Mouse (Mus musculus): ENCODE results near the gene Unk. TPM values are rescaled to one million over a fixed set of nuclear protein-coding genes. Genes with fewer than 3 reads are reported as not detected.
A peak's percentile ranks its signal among the peaks of the same experiment; 100 is the strongest.

The Unk gene
- total and polyA plus RNA-seq, 2 experiments from 2014 or later: 26.7 to 55.1 TPM

DNA sequence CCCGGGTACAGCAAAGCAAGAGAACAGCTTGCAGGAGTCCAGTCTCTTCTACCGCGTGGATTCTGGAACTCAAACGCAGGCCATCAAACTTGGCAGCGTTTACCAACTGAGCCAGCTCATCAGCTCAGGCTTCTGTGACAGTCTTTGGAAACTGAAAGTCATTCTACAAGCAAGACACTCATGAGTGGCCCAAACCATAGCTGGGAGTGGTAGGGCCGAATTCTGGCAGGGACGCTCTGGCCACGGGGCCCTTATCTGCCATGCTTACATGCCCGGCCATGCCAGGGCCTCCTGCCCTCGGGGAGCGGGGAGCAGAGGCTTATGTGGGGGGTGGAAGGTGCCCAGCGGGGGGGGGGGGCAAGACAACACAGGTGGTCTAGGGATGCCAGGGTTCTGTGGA is 73.5 kb downstream of the Unk start:
- Histone ChIP-seq H3K27ac (ENCODE audit: low read depth, low read length) (0 out of 2 replicates have a peak overlapping the region, but pooled peaks have one; percentile 26), H3K36me3 (ENCODE audit: insufficient read depth, low read length) (no peaks in the 10 kb centered on the region), H3K4me2 (ENCODE audit: low read depth, low read length, poor library complexity, severe bottlenecking) (no peak overlapping the region), H3K9me3 (ENCODE audit: low read length) (no peaks in the 10 kb centered on the region), H3K27me3 (ENCODE audit: insufficient read depth, low read length) (peaks cover 22% of the 10 kb centered on the region), H3K4me1 (ENCODE audit: insufficient read depth, low read length) (no peaks in the 10 kb centered on the region), H3K4me3 (ENCODE audit: low read depth, low read length) (no peak overlapping the region), H3K9ac (replicated peaks; ENCODE audit: low read length, poor library complexity, severe bottlenecking) (no peak overlapping the region)
- no peak for DNase-seq (ENCODE audit: low spot score)
- WGBS: 79% methylated on average over 12 of the region's 12 CpGs
- no peak for TF ChIP-seq CTCF (IDR thresholded peaks at IDR 0.05)
- ATAC-seq (ENCODE audit: low FRiP score): no peak

DNA sequence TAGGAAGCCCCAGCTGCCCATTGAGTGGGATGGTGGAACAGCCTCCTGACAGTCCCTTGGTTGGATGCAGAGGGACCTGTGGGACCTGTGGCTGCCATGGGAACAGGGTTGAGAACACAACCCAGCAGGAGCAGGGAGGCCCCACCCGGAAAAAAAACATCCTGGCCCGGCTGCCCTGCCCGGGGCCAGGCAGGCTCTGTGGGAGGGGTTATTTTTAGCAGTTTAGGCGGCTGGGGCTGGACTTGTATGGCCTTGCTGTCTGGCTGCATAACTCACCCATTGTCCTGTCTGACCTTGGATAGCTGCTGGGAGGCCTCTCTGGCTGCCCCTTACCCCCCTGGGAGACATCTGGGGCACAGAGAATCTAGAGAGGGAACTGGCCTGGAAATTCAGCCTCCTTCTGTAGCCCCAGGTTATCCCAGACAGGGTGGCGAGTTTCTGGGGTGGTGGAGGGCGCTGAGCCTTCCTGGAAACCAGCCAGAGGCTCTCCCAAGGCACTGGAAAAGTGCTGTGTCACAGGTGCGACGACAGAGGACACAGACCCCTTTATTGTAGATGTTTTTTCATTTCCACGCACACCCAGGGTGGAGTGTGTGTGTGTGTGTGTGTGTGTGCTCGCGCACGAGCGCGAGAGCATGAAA is 74.0 kb downstream of the Unk start:
- Histone ChIP-seq H3K4me3 (ENCODE audit: low read depth, low read length) (no peak overlapping the region), H3K9ac (replicated peaks; ENCODE audit: low read length, poor library complexity, severe bottlenecking) (no peak overlapping the region), H3K4me2 (ENCODE audit: low read depth, low read length, poor library complexity, severe bottlenecking) (no peak overlapping the region), H3K36me3 (ENCODE audit: insufficient read depth, low read length) (no peaks in the 10 kb centered on the region), H3K9me3 (ENCODE audit: low read length) (no peaks in the 10 kb centered on the region), H3K4me1 (ENCODE audit: insufficient read depth, low read length) (no peaks in the 10 kb centered on the region), H3K27me3 (ENCODE audit: insufficient read depth, low read length) (peaks cover 28% of the 10 kb centered on the region), H3K27ac (ENCODE audit: low read depth, low read length) (0 out of 2 replicates have a peak overlapping the region, but pooled peaks have one; percentile 21)
- 40% methylated on average over 14 of the region's 14 CpGs for WGBS
- ATAC-seq (ENCODE audit: low FRiP score): no peak
- DNase-seq (ENCODE audit: low spot score): peak; percentile 23
- no peak for TF ChIP-seq CTCF (IDR thresholded peaks at IDR 0.05)

DNA sequence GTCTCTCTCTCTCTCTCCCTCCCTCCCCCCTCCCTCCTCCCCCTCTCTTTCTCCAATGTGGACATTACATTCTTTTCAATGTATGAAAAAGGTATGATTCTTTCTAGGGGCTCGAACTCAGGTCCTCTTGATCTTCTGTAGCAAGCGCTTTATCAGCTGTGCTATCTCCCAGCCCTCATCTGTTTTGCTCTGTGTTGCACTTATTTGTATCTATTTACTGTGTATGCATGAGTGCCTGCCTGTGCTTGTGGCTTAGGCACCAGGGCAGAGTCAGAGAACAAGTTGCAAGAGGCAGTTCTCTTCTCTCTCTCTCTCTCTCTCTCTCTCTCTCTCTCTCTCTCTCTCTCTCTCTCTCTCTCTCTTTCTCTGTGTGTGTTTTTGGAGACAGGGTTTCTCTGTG is 74.9 kb downstream of the Unk start:
- H3K4me1 ChIP-seq (ENCODE audit: insufficient read depth, low read length): no peaks in the 10 kb centered on the region
- H3K9me3 ChIP-seq (ENCODE audit: low read length): no peaks in the 10 kb centered on the region
- H3K27ac ChIP-seq (ENCODE audit: low read depth, low read length): no peak overlapping the region
- ATAC-seq (ENCODE audit: low FRiP score): no peak
- 91% methylated on average over 2 of the region's 2 CpGs for WGBS
- H3K4me3 ChIP-seq (ENCODE audit: low read depth, low read length): no peak overlapping the region
- no peak for TF ChIP-seq CTCF (IDR thresholded peaks at IDR 0.05)
- no peak for DNase-seq (ENCODE audit: low spot score)
- H3K27me3 ChIP-seq (ENCODE audit: insufficient read depth, low read length): peaks cover 37% of the 10 kb centered on the region
- H3K9ac ChIP-seq (replicated peaks; ENCODE audit: low read length, poor library complexity, severe bottlenecking): no peak overlapping the region
- H3K36me3 ChIP-seq (ENCODE audit: insufficient read depth, low read length): no peaks in the 10 kb centered on the region
- H3K4me2 ChIP-seq (ENCODE audit: low read depth, low read length, poor library complexity, severe bottlenecking): no peak overlapping the region

DNA sequence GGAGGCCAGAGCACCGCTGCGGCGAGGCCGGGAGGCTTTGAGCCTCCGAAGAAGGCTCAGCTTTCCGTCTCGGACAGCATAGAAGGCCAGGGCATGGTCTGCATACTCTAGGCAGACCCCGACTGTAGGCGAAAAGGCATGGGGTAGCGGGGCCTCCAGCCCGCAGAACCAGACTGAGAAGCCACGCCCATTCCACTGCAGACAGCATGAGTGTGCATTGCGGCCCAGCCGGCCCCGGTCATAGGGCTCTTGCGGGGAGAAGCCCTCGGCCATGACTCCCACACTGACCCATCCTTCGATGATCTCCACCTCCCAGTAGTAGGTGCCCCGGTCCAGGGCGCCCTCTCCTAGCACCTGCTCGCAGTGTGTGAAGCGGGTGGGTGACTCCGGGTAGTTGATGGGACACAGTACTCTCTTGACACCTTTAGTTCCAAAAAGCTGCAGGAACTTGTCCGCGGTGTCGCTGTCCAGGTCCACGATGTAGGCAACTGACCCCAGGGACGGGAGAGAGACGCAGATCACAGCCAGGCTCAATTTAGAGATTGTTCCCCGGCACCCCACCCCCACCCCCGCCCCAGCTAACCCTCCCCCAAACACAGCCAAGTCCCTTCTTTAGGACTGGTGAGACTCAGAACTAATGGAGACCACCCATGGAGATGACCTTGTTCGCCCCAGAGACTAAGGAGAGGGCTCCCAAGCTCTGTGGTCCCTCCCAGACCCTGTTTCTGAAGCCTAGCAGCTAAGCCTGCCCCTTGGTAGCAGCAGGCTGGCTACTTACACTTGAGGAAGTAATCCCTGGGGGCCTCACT is 76.2 kb downstream of the Unk start:
- H3K4me2 ChIP-seq (ENCODE audit: low read depth, low read length, poor library complexity, severe bottlenecking): no peak overlapping the region

DNA sequence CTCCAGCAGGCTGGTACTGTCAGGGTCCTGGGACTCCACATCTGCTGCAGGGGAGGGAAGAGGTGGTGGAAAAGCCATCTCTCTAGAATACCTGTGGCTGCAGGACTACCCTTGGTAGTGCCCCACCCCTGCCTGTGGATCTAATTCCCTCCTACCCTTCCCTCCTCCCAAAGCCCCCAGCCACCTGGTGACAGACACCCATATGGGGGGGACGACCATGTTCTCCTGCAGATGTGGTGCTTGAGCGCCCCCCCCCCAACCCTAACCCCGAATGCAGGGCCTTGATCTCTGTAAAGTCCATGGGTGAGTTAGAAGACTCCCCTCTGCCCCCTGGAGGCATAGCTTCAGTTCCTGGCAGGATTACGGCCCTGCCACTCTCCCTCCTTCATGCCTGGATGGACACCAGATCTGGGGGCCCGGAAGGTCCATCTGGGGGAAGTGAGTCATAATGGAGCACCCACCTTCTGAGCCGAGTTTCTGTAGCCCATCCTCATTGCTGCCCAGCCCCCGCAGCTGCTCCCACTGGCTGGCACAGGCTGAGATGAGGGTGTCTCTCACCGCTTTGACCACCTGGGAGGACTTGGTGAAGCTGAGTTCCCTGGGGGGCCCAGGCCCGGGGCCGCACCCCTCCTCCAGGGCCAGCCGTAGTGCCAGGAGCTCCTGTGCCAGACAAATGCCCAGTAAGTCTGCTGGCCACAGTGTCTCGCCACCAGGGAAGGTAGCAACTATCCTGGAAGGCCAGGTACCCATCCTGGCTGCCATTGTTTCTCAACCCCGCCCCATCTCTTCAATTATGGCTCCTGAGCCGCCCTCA is 77.0 kb downstream of the Unk start:
- ATAC-seq (ENCODE audit: low FRiP score) (no peak), DNase-seq (ENCODE audit: low spot score) (no peak)
- Histone ChIP-seq H3K36me3 (ENCODE audit: insufficient read depth, low read length) (no peaks in the 10 kb centered on the region), H3K27ac (ENCODE audit: low read depth, low read length) (no peak overlapping the region), H3K27me3 (ENCODE audit: insufficient read depth, low read length) (peaks cover 50% of the 10 kb centered on the region), H3K4me1 (ENCODE audit: insufficient read depth, low read length) (no peaks in the 10 kb centered on the region), H3K9me3 (ENCODE audit: low read length) (no peaks in the 10 kb centered on the region), H3K4me3 (ENCODE audit: low read depth, low read length) (no peak overlapping the region; the same call in 1 of the 2 replicates), H3K9ac (replicated peaks; ENCODE audit: low read length, poor library complexity, severe bottlenecking) (0 out of 2 replicates have a peak overlapping the region, but pooled peaks have one; percentile 13), H3K4me2 (ENCODE audit: low read depth, low read length, poor library complexity, severe bottlenecking) (peak overlapping the region; percentile 66)
- TF ChIP-seq CTCF (IDR thresholded peaks at IDR 0.05): peak; percentile 28
- 22% methylated on average over 12 of the region's 14 CpGs for WGBS

More for the DNA sequence above, 76.2 kb downstream of the Unk start:
- no peak for ATAC-seq (ENCODE audit: low FRiP score)
- Histone ChIP-seq H3K4me1 (ENCODE audit: insufficient read depth, low read length) (no peaks in the 10 kb centered on the region), H3K27ac (ENCODE audit: low read depth, low read length) (no peak overlapping the region), H3K27me3 (ENCODE audit: insufficient read depth, low read length) (peaks cover 50% of the 10 kb centered on the region), H3K9me3 (ENCODE audit: low read length) (no peaks in the 10 kb centered on the region), H3K4me3 (ENCODE audit: low read depth, low read length) (no peak overlapping the region), H3K9ac (replicated peaks; ENCODE audit: low read length, poor library complexity, severe bottlenecking) (0 out of 2 replicates have a peak overlapping the region, but pooled peaks have one; percentile 13), H3K36me3 (ENCODE audit: insufficient read depth, low read length) (no peaks in the 10 kb centered on the region)
- no peak for DNase-seq (ENCODE audit: low spot score)
- WGBS: 27% methylated on average over 31 of the region's 32 CpGs
- TF ChIP-seq CTCF (IDR thresholded peaks at IDR 0.05): no peak
